Mouse (Mus musculus) hindbrain, embryonic 16.5 days (tissue): ENCODE results near the gene Tns3. TPM values are rescaled to one million over a fixed set of nuclear protein-coding genes. Genes with fewer than 3 reads are reported as not detected.

ENCODE experiments used
- ATAC-seq: fragments of 200-750 bp; cut with Nextera tagmentation; 2 replicates; pipeline ENCODE4 v1.8.0; 2017; ENCODE audit warnings: moderate TSS enrichment, moderate library complexity
- H3K27ac ChIP-seq: fragments of 300-500 bp; sonication (generic); 2 replicates; pipeline ENCODE4 v1.5.1; 2014; ENCODE audit warnings: low read depth, mild to moderate bottlenecking, control low read depth, low read length, moderate library complexity
- H3K27me3 ChIP-seq: fragments of 300-500 bp; sonication (generic); replicated peaks from 2 replicates; pipeline ENCODE4 v1.6.1; 2014; ENCODE audit warnings: low read length; ENCODE audit not compliant: control insufficient read depth, insufficient read depth
- H3K36me3 ChIP-seq: fragments of 300-500 bp; sonication (generic); 2 replicates; pipeline ENCODE4 v1.6.1; 2014; ENCODE audit warnings: mild to moderate bottlenecking, low read length, moderate library complexity, mixed read lengths; ENCODE audit not compliant: control insufficient read depth, insufficient read depth
- H3K4me1 ChIP-seq: fragments of 300-500 bp; sonication (generic); 2 replicates; pipeline ENCODE4 v1.6.1; 2014; ENCODE audit warnings: low read depth, low read length; ENCODE audit not compliant: control insufficient read depth, insufficient read depth
- H3K4me2 ChIP-seq: fragments of 300-500 bp; sonication (generic); 2 replicates; pipeline ENCODE4 v1.6.1; 2014; ENCODE audit warnings: mild to moderate bottlenecking, low read length, control low read depth, moderate library complexity
- H3K4me3 ChIP-seq: fragments of 300-500 bp; sonication (generic); 2 replicates; pipeline ENCODE4 v1.5.1; 2014; ENCODE audit warnings: mild to moderate bottlenecking, low read length, control low read depth, moderate library complexity
- H3K9ac ChIP-seq: fragments of 300-500 bp; sonication (generic); 2 replicates; pipeline ENCODE4 v1.6.1; 2014; ENCODE audit warnings: low read depth, mild to moderate bottlenecking, control low read depth, low read length, moderate library complexity
- H3K9me3 ChIP-seq: fragments of 300-500 bp; sonication (generic); 2 replicates; pipeline ENCODE4 v1.6.1; 2014; ENCODE audit warnings: mild to moderate bottlenecking, low read length, moderate library complexity; ENCODE audit not compliant: control insufficient read depth
- WGBS: fragments of 180-500 bp; shearing (Covaris S2); extraction: QIAGEN DNeasy Blood & Tissue Kit; methylation state at CpG from one replicate; pipeline ENCODE4 v1.1.7; 2014; 5-methylcytosine and 5-hydroxymethylcytosine counted together
- polyA plus RNA-seq: library from polyadenylated mRNA; unstranded; fragments of >200 nt; fragmentation: Nextera tagmentation; extraction: Ambion mirVana; gene quantifications from 2 replicates; pipeline ENCODE4 v1.2.1, GENCODE M21; 2015

Gene Tns3
- polyA plus RNA-seq, 1 experiment from 2014 or later = 7.5 TPM

DNA sequence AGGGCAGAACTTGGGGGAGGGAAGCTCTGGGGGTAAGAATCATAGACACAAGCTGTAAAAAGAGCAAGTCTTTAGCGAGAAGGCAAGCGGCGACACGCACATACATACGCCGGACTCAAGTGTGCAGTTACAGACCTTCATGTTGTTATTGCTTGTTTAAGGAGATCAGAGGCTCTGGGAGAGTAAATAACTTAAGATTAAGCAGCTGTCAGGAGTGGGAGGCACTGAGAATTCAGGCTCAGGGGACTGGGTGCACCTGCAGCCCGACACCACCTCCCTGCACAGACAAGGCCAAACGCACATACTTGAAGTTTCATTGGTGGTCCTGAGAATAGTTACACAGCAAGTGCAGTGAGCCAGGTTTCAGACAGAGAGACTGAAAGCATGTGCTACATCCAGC, 169.3 kb downstream of the Tns3 start:
- H3K4me3 ChIP-seq = no peak overlapping the region
- WGBS = 84% methylated on average over 8 of the region's 8 CpGs
- H3K9ac ChIP-seq = no peak overlapping the region
- ATAC-seq = no peak
- H3K9me3 ChIP-seq = no peaks in the 10 kb centered on the region
- H3K36me3 ChIP-seq = no peaks in the 10 kb centered on the region
- no peaks in the 10 kb centered on the region for H3K27me3 ChIP-seq
- H3K4me1 ChIP-seq = peaks cover 11% of the 10 kb centered on the region
- no peak overlapping the region for H3K27ac ChIP-seq
- no peak overlapping the region for H3K4me2 ChIP-seq

DNA sequence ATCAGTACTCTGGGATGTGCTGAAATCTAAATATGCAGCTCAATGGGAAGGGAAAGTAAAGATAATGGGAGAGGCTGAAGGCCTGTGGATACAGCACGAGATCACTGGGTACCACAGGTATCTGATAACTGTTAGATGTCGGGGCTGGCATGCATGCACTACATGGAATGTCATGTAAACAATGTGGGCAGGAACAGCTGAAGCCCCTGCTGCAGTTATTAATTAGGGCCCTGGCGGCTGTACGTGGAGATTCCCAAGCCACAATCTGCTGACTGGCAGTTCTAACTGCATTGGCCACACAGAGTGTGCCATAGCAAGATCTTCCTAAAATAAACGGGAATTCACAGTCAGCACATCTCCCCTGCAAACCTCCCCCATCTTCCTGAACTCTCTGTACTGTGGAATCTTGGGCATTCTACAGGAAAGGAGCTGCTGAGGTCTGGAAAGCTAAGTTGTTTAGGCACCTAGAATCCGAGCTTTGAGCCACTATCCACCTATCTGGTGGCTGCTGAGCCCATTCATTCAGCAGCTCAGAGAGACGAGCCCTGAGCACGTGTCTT, 170.3 kb downstream of the Tns3 start:
- Histone ChIP-seq H3K27me3 (no peaks in the 10 kb centered on the region), H3K4me1 (peaks cover 11% of the 10 kb centered on the region), H3K36me3 (no peaks in the 10 kb centered on the region), H3K4me3 (no peak overlapping the region), H3K9me3 (no peaks in the 10 kb centered on the region), H3K27ac (no peak overlapping the region), H3K9ac (no peak overlapping the region), H3K4me2 (no peak overlapping the region)
- 57% methylated on average over 8 of the region's 8 CpGs for WGBS
- ATAC-seq = no peak

GRCm38 (mm10) chr11:8492332-8492731, 172.0 kb downstream of the Tns3 start:
- WGBS = 89% methylated on average over 10 of the region's 10 CpGs
- no peaks in the 10 kb centered on the region for H3K27me3 ChIP-seq
- peak; percentile 28 for ATAC-seq

GRCm38 (mm10) chr11:8488248-8488647, 176.1 kb downstream of the Tns3 start:
- H3K36me3 ChIP-seq = no peaks in the 10 kb centered on the region
- 72% methylated on average over 6 of the region's 6 CpGs for WGBS
- no peaks in the 10 kb centered on the region for H3K9me3 ChIP-seq
- 0 out of 2 replicates have a peak, but pooled peaks cover 2% of the 10 kb centered on the region for H3K4me1 ChIP-seq
- H3K27ac ChIP-seq = no peak overlapping the region
- no peak overlapping the region for H3K4me2 ChIP-seq
- no peak overlapping the region for H3K4me3 ChIP-seq
- H3K9ac ChIP-seq = no peak overlapping the region
- no peak for ATAC-seq
- H3K27me3 ChIP-seq = no peaks in the 10 kb centered on the region

More at GRCm38 (mm10) chr11:8492332-8492731, 172.0 kb downstream of the Tns3 start:
- H3K4me3 ChIP-seq = no peak overlapping the region
- no peaks in the 10 kb centered on the region for H3K9me3 ChIP-seq
- peaks cover 13% of the 10 kb centered on the region for H3K4me1 ChIP-seq
- H3K36me3 ChIP-seq = no peaks in the 10 kb centered on the region
- H3K4me2 ChIP-seq = no peak overlapping the region
- H3K9ac ChIP-seq = no peak overlapping the region
- no peak overlapping the region for H3K27ac ChIP-seq

DNA sequence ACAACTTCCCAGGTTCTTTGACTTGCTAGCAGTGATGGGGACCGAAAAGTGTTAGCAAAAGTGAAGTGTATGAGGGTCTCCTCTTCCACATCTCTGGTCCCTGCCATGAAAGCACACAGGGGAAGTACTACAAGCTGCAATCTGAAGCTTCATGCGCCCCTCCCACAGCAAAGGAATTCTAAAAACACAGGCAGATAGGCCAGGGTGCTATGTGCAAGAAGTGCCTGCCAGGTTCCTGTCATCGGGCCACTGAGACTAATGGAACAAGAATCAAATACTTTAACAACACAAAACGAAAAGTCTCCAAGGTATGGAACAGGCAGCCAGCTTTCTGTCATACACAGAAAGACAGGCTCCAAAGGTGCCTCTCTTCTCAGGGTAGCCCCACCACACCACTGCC, 177.8 kb downstream of the Tns3 start:
- H3K4me1 ChIP-seq = peaks cover 13% of the 10 kb centered on the region; the same call in 1 of the 2 replicates
- H3K4me2 ChIP-seq = no peak overlapping the region
- no peak overlapping the region for H3K9ac ChIP-seq
- H3K36me3 ChIP-seq = no peaks in the 10 kb centered on the region
- H3K27ac ChIP-seq = no peak overlapping the region
- no peaks in the 10 kb centered on the region for H3K9me3 ChIP-seq
- ATAC-seq = no peak
- no peaks in the 10 kb centered on the region for H3K27me3 ChIP-seq
- no peak overlapping the region for H3K4me3 ChIP-seq
- WGBS = 92% methylated on average over 4 of the region's 4 CpGs

DNA sequence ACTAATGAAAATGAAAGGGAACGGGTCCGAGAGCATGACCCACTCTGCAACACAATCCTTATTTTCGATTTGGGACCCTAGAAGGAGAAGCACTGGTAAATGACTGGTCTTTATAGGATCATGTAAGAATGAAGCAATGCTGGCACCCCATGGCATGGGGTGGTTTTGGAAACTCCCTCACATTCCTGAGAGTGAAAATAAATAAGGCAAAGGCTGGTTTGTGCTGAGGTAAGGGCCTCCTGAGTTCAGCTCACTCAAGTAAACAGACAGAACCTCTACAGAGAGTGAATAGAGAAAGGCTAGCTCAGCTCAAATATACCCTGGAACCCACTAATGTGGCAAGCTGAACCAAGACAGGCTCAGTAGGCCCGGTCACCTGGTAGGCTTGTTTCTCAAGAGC, 179.8 kb downstream of the Tns3 start:
- H3K27ac ChIP-seq = no peak overlapping the region
- no peaks in the 10 kb centered on the region for H3K36me3 ChIP-seq
- no peaks in the 10 kb centered on the region for H3K27me3 ChIP-seq
- no peaks in the 10 kb centered on the region for H3K9me3 ChIP-seq
- WGBS = 82% methylated on average over 4 of the region's 4 CpGs
- no peak overlapping the region for H3K4me3 ChIP-seq
- no peak for ATAC-seq
- peaks cover 13% of the 10 kb centered on the region; the same call in 1 of the 2 replicates for H3K4me1 ChIP-seq
- no peak overlapping the region for H3K9ac ChIP-seq
- no peak overlapping the region for H3K4me2 ChIP-seq

DNA sequence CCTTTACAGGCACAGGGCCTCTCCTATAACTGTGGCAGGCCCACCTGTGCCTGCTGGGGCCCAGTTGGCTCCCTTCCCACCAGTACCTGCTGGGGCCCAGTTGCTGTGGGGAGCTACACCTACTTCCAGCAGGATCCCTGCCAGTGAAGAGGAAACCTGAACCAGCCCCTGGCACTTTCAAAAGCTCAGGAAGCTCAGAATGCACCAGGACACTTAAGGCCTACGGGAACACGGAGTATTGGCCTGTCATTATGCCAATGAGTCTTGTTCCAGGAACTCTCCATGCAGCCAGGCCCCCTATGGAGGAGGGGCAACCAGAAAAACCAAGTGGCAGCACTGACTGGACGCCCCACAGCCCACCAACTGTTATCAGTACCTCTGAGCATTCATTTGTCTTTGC, 181.6 kb downstream of the Tns3 start:
- H3K9ac ChIP-seq = no peak overlapping the region
- peaks cover 11% of the 10 kb centered on the region; the same call in 1 of the 2 replicates for H3K4me1 ChIP-seq
- ATAC-seq = no peak
- no peaks in the 10 kb centered on the region for H3K36me3 ChIP-seq
- H3K4me2 ChIP-seq = no peak overlapping the region
- no peaks in the 10 kb centered on the region for H3K27me3 ChIP-seq
- whole genome bisulfite sequencing = 57% methylated on average over 3 of the region's 3 CpGs
- H3K9me3 ChIP-seq = no peaks in the 10 kb centered on the region
- H3K4me3 ChIP-seq = no peak overlapping the region
- H3K27ac ChIP-seq = no peak overlapping the region

DNA sequence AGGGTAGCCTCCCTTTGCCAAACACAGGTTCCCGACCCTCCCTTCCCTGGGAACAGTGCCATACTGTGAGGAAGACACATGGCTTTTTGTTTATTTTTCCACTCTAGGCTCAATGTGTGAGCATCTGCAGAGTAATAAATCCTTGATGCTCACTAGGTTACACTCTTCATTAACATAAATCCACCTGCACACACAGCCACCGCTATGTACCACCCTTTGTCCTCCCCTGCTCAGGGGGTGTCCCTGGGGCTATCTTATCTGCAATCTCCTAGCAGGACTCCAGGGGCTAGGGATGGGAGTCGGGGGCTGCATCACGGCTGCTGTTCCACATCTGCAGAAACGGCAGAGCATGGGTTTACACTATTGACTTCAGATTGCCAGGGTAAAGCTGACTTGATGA, 182.4 kb downstream of the Tns3 start:
- no peaks in the 10 kb centered on the region for H3K9me3 ChIP-seq
- 42% methylated on average over 5 of the region's 5 CpGs for WGBS
- H3K27ac ChIP-seq = no peak overlapping the region
- no peak overlapping the region for H3K4me2 ChIP-seq
- peaks cover 11% of the 10 kb centered on the region; the same call in 1 of the 2 replicates for H3K4me1 ChIP-seq
- H3K4me3 ChIP-seq = no peak overlapping the region
- ATAC-seq = peak; percentile 48
- no peak overlapping the region for H3K9ac ChIP-seq
- no peaks in the 10 kb centered on the region for H3K36me3 ChIP-seq
- no peaks in the 10 kb centered on the region for H3K27me3 ChIP-seq

DNA sequence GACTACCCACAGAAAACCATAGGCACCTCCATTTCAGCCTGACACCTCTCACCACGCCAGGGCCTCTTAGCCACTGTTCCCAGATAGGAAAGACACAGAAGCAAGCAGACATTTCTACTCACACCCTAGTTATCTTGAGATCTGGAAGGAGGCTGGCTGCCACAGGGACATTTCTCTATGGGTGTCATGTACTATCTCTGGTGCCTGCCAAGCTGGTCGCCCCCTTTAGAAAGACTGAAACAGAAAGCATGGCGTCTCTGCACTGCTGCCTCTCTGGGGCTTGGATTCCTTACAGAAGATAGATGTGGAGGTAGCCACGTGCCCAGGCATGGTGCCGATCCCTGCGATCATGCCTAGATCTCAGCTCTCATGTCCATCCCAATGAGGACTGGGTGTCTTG, 182.8 kb downstream of the Tns3 start:
- Histone ChIP-seq H3K27me3 (no peaks in the 10 kb centered on the region), H3K9ac (no peak overlapping the region), H3K27ac (no peak overlapping the region), H3K4me2 (no peak overlapping the region), H3K4me3 (no peak overlapping the region), H3K4me1 (peaks cover 11% of the 10 kb centered on the region; the same call in 1 of the 2 replicates), H3K9me3 (no peaks in the 10 kb centered on the region), H3K36me3 (no peaks in the 10 kb centered on the region)
- ATAC-seq = peak; percentile 43; the same call in 1 of the 2 replicates
- WGBS = 70% methylated on average over 6 of the region's 6 CpGs
